Mouse (Mus musculus): ENCODE results near the gene Olfr1133. TPM values are rescaled to one million over a fixed set of nuclear protein-coding genes. Genes with fewer than 3 reads are reported as not detected.

Olfr1133 gene
- not detected in 2 replicates for polyA plus RNA-seq (2012; rRNA removed; ENCODE audit: low replicate concordance)

DNA sequence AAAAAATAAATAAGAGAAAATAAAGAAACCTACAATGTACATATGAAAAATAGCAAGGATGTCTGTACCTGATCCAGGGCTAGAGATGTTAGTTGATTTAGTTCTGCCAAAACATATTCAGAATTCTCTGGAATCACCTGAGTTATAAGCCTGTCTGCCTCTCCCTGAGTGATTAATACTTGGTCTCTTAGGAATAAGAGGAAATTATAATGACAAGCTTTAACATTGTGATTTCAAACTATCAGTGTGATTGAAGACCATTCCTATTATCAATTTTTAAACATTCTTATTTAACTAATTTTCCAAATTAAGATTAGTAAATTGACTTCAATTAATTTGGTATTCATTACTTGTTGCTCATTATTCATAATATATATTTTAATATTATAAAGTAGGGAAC lies at the start of gene Olfr1133:
Gene Olfr1133, minus strand, starts transcription at position 101 of the 400 bp plus-strand sequence.

DNA sequence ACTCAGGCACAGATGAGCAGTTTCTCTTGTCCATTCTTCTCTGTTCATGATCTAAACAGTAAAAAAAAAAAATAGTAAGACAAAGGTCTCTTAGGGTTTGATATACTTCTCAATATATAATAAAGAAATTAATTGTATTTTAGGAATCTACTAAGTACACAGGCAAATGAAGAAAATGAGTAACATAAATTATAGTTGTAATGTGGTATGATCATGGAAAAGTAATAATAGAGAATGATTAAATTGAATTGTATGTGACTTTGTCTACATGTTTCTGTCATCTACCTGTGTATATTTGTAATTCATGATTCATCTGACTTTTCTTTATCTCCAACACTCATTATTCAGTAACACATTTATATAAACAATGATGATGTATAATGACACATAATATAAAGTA lies 46.7 kb upstream of the Olfr1133 start, which contains the start of gene Olfr1136:
Gene Olfr1136, minus strand, starts transcription at position 101 of the 400 bp plus-strand sequence.

DNA sequence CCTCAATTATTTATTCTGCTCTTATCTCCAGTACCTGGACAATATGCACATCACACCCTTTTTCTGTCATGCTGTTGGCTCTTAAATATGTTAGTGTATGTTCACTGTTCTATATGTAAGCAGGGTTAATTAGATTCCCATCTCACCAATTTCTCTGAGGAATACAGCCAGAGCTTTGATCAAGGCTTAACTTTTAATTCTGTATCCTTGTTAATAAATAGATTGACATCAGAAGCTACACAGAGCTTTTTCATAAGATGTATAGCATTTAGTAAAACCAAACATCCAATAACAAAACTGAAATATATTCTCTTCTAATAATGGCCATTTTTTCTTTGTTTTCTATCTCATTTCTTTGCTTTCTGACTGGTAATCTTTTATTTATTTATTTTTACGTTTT lies 26.4 kb upstream of the Olfr1133 start, which contains the start of gene Olfr1135:
Gene Olfr1135, minus strand, starts transcription at position 101 of the 400 bp plus-strand sequence.

DNA sequence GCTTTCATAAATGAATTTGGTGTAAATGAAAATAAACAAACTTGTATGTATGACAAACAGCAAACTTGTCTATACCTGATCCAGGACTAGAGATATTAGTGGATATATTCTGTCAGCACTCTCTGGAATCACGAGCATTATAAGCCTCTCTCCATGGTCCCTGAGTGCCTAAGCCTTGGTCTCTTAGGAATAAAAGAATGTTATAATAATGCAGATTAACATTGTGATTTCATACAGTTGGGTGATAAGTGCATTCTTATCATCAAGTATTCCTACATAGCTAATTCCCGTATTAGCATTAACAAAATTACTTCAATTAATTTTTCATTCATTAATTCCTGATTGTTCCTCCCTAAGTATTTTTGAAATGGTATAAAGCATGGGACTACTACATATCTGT lies 11.2 kb upstream of the Olfr1133 start, which contains the start of gene Olfr1134:
Gene Olfr1134, minus strand, starts transcription at position 101 of the 400 bp plus-strand sequence.

DNA sequence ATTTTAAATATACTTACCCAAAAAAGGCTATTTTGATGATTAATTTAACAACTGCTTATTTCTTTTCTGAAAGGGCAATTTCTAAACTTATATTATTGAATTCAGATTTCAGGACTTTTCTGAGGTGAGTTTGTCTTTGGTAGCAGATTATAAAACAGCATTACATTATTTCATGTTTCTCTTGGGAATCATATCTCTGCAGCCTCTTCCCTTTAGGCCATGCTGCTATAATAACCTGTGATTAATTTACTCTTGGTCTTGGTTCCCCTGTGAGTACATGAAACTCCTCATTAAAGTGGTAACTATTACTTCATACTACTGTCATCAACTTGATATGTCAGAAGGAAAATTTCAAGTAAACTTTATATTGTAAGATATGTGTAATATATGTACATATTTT lies 9.7 kb downstream of the Olfr1133 start, which contains the start of gene Olfr1132:
Gene Olfr1132, minus strand, starts transcription at position 101 of the 400 bp plus-strand sequence.

DNA sequence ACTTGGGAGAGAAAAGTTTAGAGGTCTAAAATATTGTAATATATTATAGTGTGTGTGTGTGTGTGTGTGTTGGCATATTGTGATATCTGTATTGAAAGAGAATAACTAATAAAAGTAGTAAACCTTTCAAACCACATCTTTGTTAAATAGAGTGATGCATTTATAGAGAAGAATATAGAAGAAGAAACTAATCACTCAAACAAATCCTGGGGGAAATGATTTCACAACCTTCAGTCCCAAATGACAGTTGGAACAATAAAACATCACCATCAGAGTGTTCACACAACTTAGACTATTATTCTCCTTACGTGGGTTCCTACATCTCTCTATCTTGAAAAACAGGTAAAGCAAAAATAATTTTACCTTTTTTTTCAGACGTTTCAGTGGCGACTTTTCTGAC lies 20.4 kb downstream of the Olfr1133 start, which contains the start of gene Olfr1131:
Gene Olfr1131, plus strand, starts transcription at position 301 of the 400 bp plus-strand sequence.

DNA sequence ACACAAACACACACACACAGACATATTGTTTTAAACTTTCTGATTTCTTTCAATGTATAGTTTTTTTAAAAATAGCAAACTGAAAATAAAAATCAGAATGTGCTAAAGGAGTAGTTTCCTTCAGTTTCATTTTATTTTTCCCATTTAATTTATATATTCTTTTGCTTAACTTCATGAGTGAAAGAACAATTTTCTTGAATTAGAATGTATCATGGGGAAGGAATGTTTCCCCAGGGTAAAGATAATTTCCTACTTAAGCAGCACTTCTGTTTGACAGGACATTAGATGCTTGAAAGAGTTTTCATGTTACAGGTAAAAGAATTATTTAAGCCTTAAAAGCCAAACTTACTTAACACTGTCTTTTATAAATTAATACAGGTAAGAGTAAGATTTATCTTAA lies 41.3 kb downstream of the Olfr1133 start, which contains the start of gene Olfr1130:
Gene Olfr1130, plus strand, starts transcription at position 301 of the 400 bp plus-strand sequence.

Other genes starting within 250 kb of the Olfr1133 start
- not detected in 2 replicates for gene Olfr1123, start 230.7 kb downstream of the Olfr1133 start, polyA plus RNA-seq (2012; rRNA removed; ENCODE audit: low replicate concordance)
- not detected in 2 replicates for gene Olfr1124, start 217.1 kb downstream of the Olfr1133 start, polyA plus RNA-seq (2012; rRNA removed; ENCODE audit: low replicate concordance)
- not detected in 2 replicates for gene Olfr1126, start 193.4 kb downstream of the Olfr1133 start, polyA plus RNA-seq (2012; rRNA removed; ENCODE audit: low replicate concordance)
- not detected in 2 replicates for gene Pramel7, start 150.3 kb downstream of the Olfr1133 start, polyA plus RNA-seq (2012; rRNA removed; ENCODE audit: low replicate concordance)
- not detected in 2 replicates for gene Pramel6, start 140.8 kb downstream of the Olfr1133 start, polyA plus RNA-seq (2012; rRNA removed; ENCODE audit: low replicate concordance)
- not detected in 2 replicates for gene Olfr153, start 115.6 kb downstream of the Olfr1133 start, polyA plus RNA-seq (2012; rRNA removed; ENCODE audit: low replicate concordance)
- not detected in 2 replicates for gene Olfr1128, start 101.8 kb downstream of the Olfr1133 start, polyA plus RNA-seq (2012; rRNA removed; ENCODE audit: low replicate concordance)
- gene Olfr1129, start 73.5 kb downstream of the Olfr1133 start, polyA plus RNA-seq (2012; rRNA removed; ENCODE audit: low replicate concordance), result not detected in 2 replicates
- not detected in 2 replicates for gene Olfr1130, start 41.2 kb downstream of the Olfr1133 start, polyA plus RNA-seq (2012; rRNA removed; ENCODE audit: low replicate concordance)
- not detected in 2 replicates for gene Olfr1131, start 20.3 kb downstream of the Olfr1133 start, polyA plus RNA-seq (2012; rRNA removed; ENCODE audit: low replicate concordance)
- gene Olfr1132, start 9.8 kb downstream of the Olfr1133 start, polyA plus RNA-seq (2012; rRNA removed; ENCODE audit: low replicate concordance), result not detected in 2 replicates
- not detected in 2 replicates for gene Olfr1134, start 11.1 kb upstream of the Olfr1133 start, polyA plus RNA-seq (2012; rRNA removed; ENCODE audit: low replicate concordance)
- not detected in 2 replicates for gene Olfr1135, start 26.3 kb upstream of the Olfr1133 start, polyA plus RNA-seq (2012; rRNA removed; ENCODE audit: low replicate concordance)
- gene Olfr1136, start 46.6 kb upstream of the Olfr1133 start, polyA plus RNA-seq (2012; rRNA removed; ENCODE audit: low replicate concordance), result not detected in 2 replicates
- gene Olfr1137, start 65.8 kb upstream of the Olfr1133 start, polyA plus RNA-seq (2012; rRNA removed; ENCODE audit: low replicate concordance), result not detected in 2 replicates
- not detected in 2 replicates for gene Olfr1138, start 92.6 kb upstream of the Olfr1133 start, polyA plus RNA-seq (2012; rRNA removed; ENCODE audit: low replicate concordance)
- gene Olfr1140, start 96.4 kb upstream of the Olfr1133 start, polyA plus RNA-seq (2012; rRNA removed; ENCODE audit: low replicate concordance), result not detected in 2 replicates
- gene Olfr1141, start 106.6 kb upstream of the Olfr1133 start, polyA plus RNA-seq (2012; rRNA removed; ENCODE audit: low replicate concordance), result not detected in 2 replicates
- gene Olfr152, start 132.1 kb upstream of the Olfr1133 start, polyA plus RNA-seq (2012; rRNA removed; ENCODE audit: low replicate concordance), result not detected in 2 replicates
- not detected in 2 replicates for gene Olfr1143, start 153.2 kb upstream of the Olfr1133 start, polyA plus RNA-seq (2012; rRNA removed; ENCODE audit: low replicate concordance)
- gene Olfr1145, start 162.4 kb upstream of the Olfr1133 start, polyA plus RNA-seq (2012; rRNA removed; ENCODE audit: low replicate concordance), result not detected in 2 replicates
- gene Olfr1148, start 183.2 kb upstream of the Olfr1133 start, polyA plus RNA-seq (2012; rRNA removed; ENCODE audit: low replicate concordance), result not detected in 2 replicates
- not detected in 2 replicates for gene Olfr1150-ps1, start 196.6 kb upstream of the Olfr1133 start, polyA plus RNA-seq (2012; rRNA removed; ENCODE audit: low replicate concordance)
- not detected in 2 replicates for gene Olfr1151, start 208.5 kb upstream of the Olfr1133 start, polyA plus RNA-seq (2012; rRNA removed; ENCODE audit: low replicate concordance)
- not detected in 2 replicates for gene Olfr1152, start 219.1 kb upstream of the Olfr1133 start, polyA plus RNA-seq (2012; rRNA removed; ENCODE audit: low replicate concordance)
- gene Olfr1153, start 247.6 kb upstream of the Olfr1133 start, polyA plus RNA-seq (2012; rRNA removed; ENCODE audit: low replicate concordance), result not detected in 2 replicates

Measured in mammary gland, adult 2 months (tissue).